Mouse (Mus musculus): ENCODE measurements around the gene Itsn1.

Itsn1 gene

DNA sequence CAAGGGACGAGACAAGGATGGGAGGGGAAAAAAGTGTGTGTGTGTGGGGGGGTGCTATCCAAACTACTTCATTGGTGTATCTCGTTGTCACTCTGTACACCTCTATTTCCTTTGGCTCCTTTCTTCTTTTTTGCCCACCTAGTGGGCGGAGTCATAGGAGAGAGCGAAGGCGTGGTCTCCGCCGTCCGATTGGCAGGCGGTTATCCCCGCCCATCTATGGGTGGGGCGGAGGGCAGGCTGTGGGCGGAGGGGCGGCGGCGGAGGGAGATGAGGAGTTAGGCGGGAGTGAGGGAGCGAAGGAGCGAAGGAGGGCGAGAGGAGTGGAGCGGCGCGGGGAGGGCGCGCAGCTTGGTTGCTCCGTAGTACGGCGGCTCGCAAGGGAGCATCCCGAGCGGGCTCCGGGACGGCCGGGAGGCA lies at the start of gene Itsn1:
TSS of gene Itsn1 (plus strand) at position 216 of the 417 bp plus-strand sequence.
- peaks cover 54% of the 10 kb centered on the region for H3K4me1 ChIP-seq (replicated peaks; ENCODE audit: low read depth, low read length)
- no peaks in the 10 kb centered on the region for H3K9me3 ChIP-seq (ENCODE audit: low read length)
- TF ChIP-seq NANOG (IDR thresholded peaks at IDR 0.05; ENCODE audit: borderline replicate concordance, low read length), result no peak
- TF ChIP-seq POU5F1 (IDR thresholded peaks at IDR 0.05; ENCODE audit: borderline replicate concordance, low read length), result no peak
- no peak for TF ChIP-seq CTCF (conservative IDR thresholded peaks at IDR 0.05; ENCODE audit: low read length)
- H3K4me3 ChIP-seq (replicated peaks; ENCODE audit: low read length), result peak within 1 kb of the TSS; percentile 89
- H3K36me3 ChIP-seq (ENCODE audit: insufficient read depth, low read length), result peaks cover 24% of the 10 kb centered on the region
- H3K27me3 ChIP-seq (ENCODE audit: insufficient read depth, low read length), result peaks cover 13% of the 10 kb centered on the region

GRCm38 (mm10) chr16:91680656-91681055 lies 48.4 kb upstream of the Itsn1 start:
- H3K9me3 ChIP-seq (ENCODE audit: low read length), result no peaks in the 10 kb centered on the region
- peaks cover 98% of the 10 kb centered on the region for H3K36me3 ChIP-seq (ENCODE audit: insufficient read depth, low read length)
- TF ChIP-seq NANOG (IDR thresholded peaks at IDR 0.05; ENCODE audit: borderline replicate concordance, low read length), result no peak
- H3K4me3 ChIP-seq (replicated peaks; ENCODE audit: low read length), result no peak overlapping the region
- H3K4me1 ChIP-seq (replicated peaks; ENCODE audit: low read depth, low read length), result peaks cover 5% of the 10 kb centered on the region; the same call in 1 of the 2 replicates
- no peaks in the 10 kb centered on the region for H3K27me3 ChIP-seq (ENCODE audit: insufficient read depth, low read length)

GRCm38 (mm10) chr16:91685526-91685925 lies 43.6 kb upstream of the Itsn1 start:
- Histone ChIP-seq H3K4me1 (replicated peaks; ENCODE audit: low read depth, low read length) (peaks cover 14% of the 10 kb centered on the region), H3K27me3 (ENCODE audit: insufficient read depth, low read length) (0 out of 2 replicates have a peak, but pooled peaks cover 3% of the 10 kb centered on the region), H3K9me3 (ENCODE audit: low read length) (no peaks in the 10 kb centered on the region), H3K36me3 (ENCODE audit: insufficient read depth, low read length) (peaks cover 64% of the 10 kb centered on the region), H3K4me3 (replicated peaks; ENCODE audit: low read length) (no peak overlapping the region)
- no peak for TF ChIP-seq POU5F1 (IDR thresholded peaks at IDR 0.05; ENCODE audit: borderline replicate concordance, low read length)
- TF ChIP-seq CTCF (conservative IDR thresholded peaks at IDR 0.05; ENCODE audit: low read length), result no peak
- TF ChIP-seq NANOG (IDR thresholded peaks at IDR 0.05; ENCODE audit: borderline replicate concordance, low read length), result no peak

GRCm38 (mm10) chr16:91686369-91686768 lies 42.7 kb upstream of the Itsn1 start:
- TF ChIP-seq CTCF (conservative IDR thresholded peaks at IDR 0.05; ENCODE audit: low read length) (no peak), POU5F1 (IDR thresholded peaks at IDR 0.05; ENCODE audit: borderline replicate concordance, low read length) (no peak), NANOG (IDR thresholded peaks at IDR 0.05; ENCODE audit: borderline replicate concordance, low read length) (no peak)
- Histone ChIP-seq H3K9me3 (ENCODE audit: low read length) (no peaks in the 10 kb centered on the region), H3K27me3 (ENCODE audit: insufficient read depth, low read length) (0 out of 2 replicates have a peak, but pooled peaks cover 3% of the 10 kb centered on the region), H3K4me3 (replicated peaks; ENCODE audit: low read length) (no peak overlapping the region), H3K4me1 (replicated peaks; ENCODE audit: low read depth, low read length) (peaks cover 14% of the 10 kb centered on the region), H3K36me3 (ENCODE audit: insufficient read depth, low read length) (peaks cover 56% of the 10 kb centered on the region)

DNA sequence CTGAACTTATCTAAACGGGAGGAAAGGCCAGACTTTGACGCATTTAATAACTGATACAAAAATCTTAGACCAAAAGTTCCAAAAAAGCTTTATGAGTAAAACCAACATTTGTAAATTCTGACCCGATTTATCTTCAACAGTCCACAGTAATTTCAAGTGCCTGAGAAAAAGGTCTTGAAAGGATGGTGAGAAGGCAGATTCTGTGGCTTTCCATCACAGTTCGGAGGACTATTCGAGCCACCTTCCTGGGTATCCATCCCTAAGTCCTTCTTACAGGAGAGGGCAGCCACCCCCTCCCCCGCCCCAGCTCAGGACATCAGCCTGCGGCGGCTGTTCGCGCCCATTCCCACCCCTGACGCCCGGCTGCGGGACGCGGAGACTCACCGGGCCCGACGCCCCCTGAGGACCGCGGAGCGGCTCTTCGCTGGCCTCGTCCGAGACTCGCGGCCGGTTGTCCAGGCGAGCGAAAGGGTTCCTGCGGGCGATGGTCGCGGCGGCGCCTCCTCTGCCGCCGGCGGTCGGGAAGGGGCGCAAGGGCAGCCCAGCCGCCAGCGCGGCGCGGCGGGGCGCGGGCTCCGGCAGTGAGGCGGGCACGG lies 41.0 kb upstream of the Itsn1 start:
- peaks cover 14% of the 10 kb centered on the region for H3K4me1 ChIP-seq (replicated peaks; ENCODE audit: low read depth, low read length)
- H3K36me3 ChIP-seq (ENCODE audit: insufficient read depth, low read length), result peaks cover 40% of the 10 kb centered on the region
- H3K27me3 ChIP-seq (ENCODE audit: insufficient read depth, low read length), result 0 out of 2 replicates have a peak, but pooled peaks cover 3% of the 10 kb centered on the region
- no peak for TF ChIP-seq POU5F1 (IDR thresholded peaks at IDR 0.05; ENCODE audit: borderline replicate concordance, low read length)
- H3K4me3 ChIP-seq (replicated peaks; ENCODE audit: low read length), result peak overlapping the region; percentile 92
- H3K9me3 ChIP-seq (ENCODE audit: low read length), result no peaks in the 10 kb centered on the region

DNA sequence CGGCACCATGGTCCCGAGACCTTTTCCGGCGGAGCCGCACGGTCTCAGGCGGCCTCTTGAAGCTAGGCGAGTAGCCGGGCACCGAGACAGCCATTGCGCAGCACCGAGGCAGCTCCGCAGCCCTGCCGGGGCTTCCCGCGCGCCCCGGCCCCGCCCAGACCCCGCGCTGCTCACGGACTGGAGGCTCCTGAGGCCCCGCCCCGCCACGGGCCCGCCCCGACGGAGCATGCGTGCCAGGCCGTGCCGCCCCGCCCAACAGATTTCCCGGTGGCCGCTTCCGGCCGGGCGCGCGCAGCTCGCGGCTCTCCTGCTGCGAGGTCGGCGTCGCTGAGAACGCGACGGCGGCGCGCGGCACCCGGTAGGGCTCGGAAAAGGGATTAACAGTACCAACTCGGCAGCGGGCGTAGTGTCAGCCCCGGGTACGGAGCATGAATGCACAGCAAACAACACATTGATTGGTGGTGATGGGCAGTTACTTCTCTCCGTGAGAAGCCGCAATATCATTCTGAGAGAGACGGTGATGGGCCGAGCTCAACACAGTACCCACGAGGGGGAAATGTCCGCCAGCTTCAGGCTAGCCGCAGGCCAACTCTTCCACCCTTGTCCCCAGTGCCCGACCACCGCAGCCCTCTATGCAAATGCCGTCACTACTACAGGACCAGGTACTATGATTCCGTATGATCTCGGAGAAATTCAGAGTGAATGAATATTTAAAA lies 40.3 kb upstream of the Itsn1 start, which contains the start of gene Donson:
TSS of gene Donson (minus strand) at position 152 of the 716 bp plus-strand sequence.
- Histone ChIP-seq H3K9me3 (ENCODE audit: low read length) (no peaks in the 10 kb centered on the region), H3K36me3 (ENCODE audit: insufficient read depth, low read length) (peaks cover 38% of the 10 kb centered on the region), H3K4me3 (replicated peaks; ENCODE audit: low read length) (peak within 1 kb of the TSS; percentile 92), H3K27me3 (ENCODE audit: insufficient read depth, low read length) (0 out of 2 replicates have a peak, but pooled peaks cover 3% of the 10 kb centered on the region), H3K4me1 (replicated peaks; ENCODE audit: low read depth, low read length) (peaks cover 14% of the 10 kb centered on the region)
- TF ChIP-seq NANOG (IDR thresholded peaks at IDR 0.05; ENCODE audit: borderline replicate concordance, low read length) (no peak), POU5F1 (IDR thresholded peaks at IDR 0.05; ENCODE audit: borderline replicate concordance, low read length) (no peak), CTCF (conservative IDR thresholded peaks at IDR 0.05; ENCODE audit: low read length) (no peak)

GRCm38 (mm10) chr16:91689791-91690190 lies 39.3 kb upstream of the Itsn1 start:
- no peak overlapping the region for H3K4me3 ChIP-seq (replicated peaks; ENCODE audit: low read length)
- H3K27me3 ChIP-seq (ENCODE audit: insufficient read depth, low read length), result 0 out of 2 replicates have a peak, but pooled peaks cover 3% of the 10 kb centered on the region
- no peak for TF ChIP-seq CTCF (conservative IDR thresholded peaks at IDR 0.05; ENCODE audit: low read length)
- no peak for TF ChIP-seq POU5F1 (IDR thresholded peaks at IDR 0.05; ENCODE audit: borderline replicate concordance, low read length)
- TF ChIP-seq NANOG (IDR thresholded peaks at IDR 0.05; ENCODE audit: borderline replicate concordance, low read length), result no peak
- peaks cover 14% of the 10 kb centered on the region for H3K4me1 ChIP-seq (replicated peaks; ENCODE audit: low read depth, low read length)
- no peaks in the 10 kb centered on the region for H3K9me3 ChIP-seq (ENCODE audit: low read length)
- H3K36me3 ChIP-seq (ENCODE audit: insufficient read depth, low read length), result peaks cover 31% of the 10 kb centered on the region

DNA sequence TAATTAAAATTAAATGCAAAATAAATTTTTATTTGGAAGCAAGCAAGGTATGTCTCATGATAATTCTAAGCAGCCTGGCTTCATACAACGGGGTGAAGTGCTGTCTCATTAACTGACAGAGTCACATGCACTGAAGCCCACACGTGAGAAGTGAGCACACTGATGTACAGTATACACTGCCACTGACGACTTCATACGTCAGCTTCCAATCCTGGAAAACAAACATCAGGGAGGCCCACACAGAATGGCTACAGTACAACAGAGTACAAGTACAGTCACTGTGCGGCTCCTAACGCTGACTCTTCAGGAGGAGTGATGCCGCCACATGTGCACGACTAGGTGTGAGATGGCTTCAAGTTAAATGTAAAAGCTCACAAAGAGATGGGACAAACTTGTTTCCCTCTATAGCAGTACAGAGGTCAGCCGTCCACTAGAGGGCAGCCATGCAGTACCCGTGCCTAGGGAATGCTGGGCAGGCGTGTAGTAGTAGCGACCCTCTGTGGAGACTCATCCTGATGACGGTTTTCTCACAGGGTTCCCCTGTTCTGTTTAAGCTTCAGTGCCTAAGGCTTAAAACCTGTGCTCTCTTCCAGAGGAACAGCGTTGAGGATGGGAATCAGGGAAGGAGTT lies 34.5 kb upstream of the Itsn1 start:
- H3K4me1 ChIP-seq (replicated peaks; ENCODE audit: low read depth, low read length), result peaks cover 7% of the 10 kb centered on the region; the same call in 1 of the 2 replicates
- no peaks in the 10 kb centered on the region for H3K9me3 ChIP-seq (ENCODE audit: low read length)
- peak; percentile 71 for TF ChIP-seq CTCF (conservative IDR thresholded peaks at IDR 0.05; ENCODE audit: low read length)
- TF ChIP-seq POU5F1 (IDR thresholded peaks at IDR 0.05; ENCODE audit: borderline replicate concordance, low read length), result no peak
- TF ChIP-seq NANOG (IDR thresholded peaks at IDR 0.05; ENCODE audit: borderline replicate concordance, low read length), result no peak
- H3K36me3 ChIP-seq (ENCODE audit: insufficient read depth, low read length), result peaks cover 37% of the 10 kb centered on the region
- H3K4me3 ChIP-seq (replicated peaks; ENCODE audit: low read length), result no peak overlapping the region
- no peaks in the 10 kb centered on the region for H3K27me3 ChIP-seq (ENCODE audit: insufficient read depth, low read length)

Data from E14TG2a.4 (cell line).